Mouse (Mus musculus): ENCODE measurements at regions not wholly inside any gene's neighbourhood (a gene's known extent, or its start where the extent isn't known, plus 50 kb on each side); places are given as distances from the start of the nearest gene placed in this dataset.
"Not testable (repeated sequence)": the region's sequence is repeated elsewhere in the genome, so short reads cannot be mapped to it uniquely, and the experiment has no call there.

- DNase-seq (ENCODE audit: extremely low spot score in 1 of 2, low spot score in 1 of 2) = no peak
These were observed 541.5 kb downstream of the Diaph3 start for GRCm38 (mm10) chr14:86599511-86599910.

- no peak for DNase-seq (ENCODE audit: extremely low spot score in 1 of 2, low spot score in 1 of 2)
These were observed 552.5 kb downstream of the Diaph3 start for GRCm38 (mm10) chr14:86588525-86588924.

- DNase-seq (ENCODE audit: extremely low spot score in 1 of 2, low spot score in 1 of 2) = not testable (repeated sequence)
These were observed 555.1 kb downstream of the Diaph3 start for GRCm38 (mm10) chr14:86585959-86586358.

GRCm38 (mm10) chr14:86562728-86563127, 578.3 kb downstream of the Diaph3 start:
- no peak for DNase-seq (ENCODE audit: extremely low spot score in 1 of 2, low spot score in 1 of 2)

- DNase-seq (ENCODE audit: extremely low spot score in 1 of 2, low spot score in 1 of 2) = no peak
These were observed 603.0 kb downstream of the Diaph3 start for GRCm38 (mm10) chr14:86537992-86538391.

GRCm38 (mm10) chr14:86536341-86537027, 604.6 kb downstream of the Diaph3 start:
- DNase-seq (ENCODE audit: extremely low spot score in 1 of 2, low spot score in 1 of 2) = no peak

GRCm38 (mm10) chr14:86510408-86510807, 630.6 kb downstream of the Diaph3 start:
- DNase-seq (ENCODE audit: extremely low spot score in 1 of 2, low spot score in 1 of 2) = no peak

- DNase-seq (ENCODE audit: extremely low spot score in 1 of 2, low spot score in 1 of 2) = no peak
These were observed 631.3 kb downstream of the Diaph3 start for GRCm38 (mm10) chr14:86509686-86510085.

GRCm38 (mm10) chr14:86506286-86506685, 634.7 kb downstream of the Diaph3 start:
- no peak for DNase-seq (ENCODE audit: extremely low spot score in 1 of 2, low spot score in 1 of 2)

- DNase-seq (ENCODE audit: extremely low spot score in 1 of 2, low spot score in 1 of 2) = no peak
These were observed 650.2 kb downstream of the Diaph3 start for GRCm38 (mm10) chr14:86490826-86491225.

GRCm38 (mm10) chr14:86489872-86490631, 651.0 kb downstream of the Diaph3 start:
- DNase-seq (ENCODE audit: extremely low spot score in 1 of 2, low spot score in 1 of 2) = no peak

GRCm38 (mm10) chr14:86489044-86489816, 651.8 kb downstream of the Diaph3 start:
- peak; percentile 29 to 64 for DNase-seq (ENCODE audit: extremely low spot score in 1 of 2, low spot score in 1 of 2)

- no peak for DNase-seq (ENCODE audit: extremely low spot score in 1 of 2, low spot score in 1 of 2)
These were observed 653.6 kb downstream of the Diaph3 start for GRCm38 (mm10) chr14:86487285-86487897.

- DNase-seq (ENCODE audit: extremely low spot score in 1 of 2, low spot score in 1 of 2) = no peak
These were observed 656.8 kb downstream of the Diaph3 start for GRCm38 (mm10) chr14:86484247-86484646.

- DNase-seq (ENCODE audit: extremely low spot score in 1 of 2, low spot score in 1 of 2) = no peak
These were observed 667.4 kb downstream of the Diaph3 start for GRCm38 (mm10) chr14:86473604-86474003.

- no peak for DNase-seq (ENCODE audit: extremely low spot score in 1 of 2, low spot score in 1 of 2)
These were observed 670.6 kb downstream of the Diaph3 start for GRCm38 (mm10) chr14:86470462-86470861.

- DNase-seq (ENCODE audit: extremely low spot score in 1 of 2, low spot score in 1 of 2) = no peak
These were observed 673.1 kb downstream of the Diaph3 start for GRCm38 (mm10) chr14:86467886-86468463.

- no peak for DNase-seq (ENCODE audit: extremely low spot score in 1 of 2, low spot score in 1 of 2)
These were observed 677.6 kb downstream of the Diaph3 start for GRCm38 (mm10) chr14:86463388-86463787.

- DNase-seq (ENCODE audit: extremely low spot score in 1 of 2, low spot score in 1 of 2) = no peak
These were observed 687.9 kb downstream of the Diaph3 start for GRCm38 (mm10) chr14:86453142-86453541.

- no peak for DNase-seq (ENCODE audit: extremely low spot score in 1 of 2, low spot score in 1 of 2)
These were observed 690.4 kb downstream of the Diaph3 start for GRCm38 (mm10) chr14:86450616-86451015.
